Mouse (Mus musculus) kidney, postnatal 10 days (tissue): ENCODE measurements around the gene Selenom.

Experiments
- DNase-seq: peaks from one replicate; pipeline ENCODE4 v3.0.0; 2021; ENCODE audit warnings: mixed read lengths

Selenom gene

DNA sequence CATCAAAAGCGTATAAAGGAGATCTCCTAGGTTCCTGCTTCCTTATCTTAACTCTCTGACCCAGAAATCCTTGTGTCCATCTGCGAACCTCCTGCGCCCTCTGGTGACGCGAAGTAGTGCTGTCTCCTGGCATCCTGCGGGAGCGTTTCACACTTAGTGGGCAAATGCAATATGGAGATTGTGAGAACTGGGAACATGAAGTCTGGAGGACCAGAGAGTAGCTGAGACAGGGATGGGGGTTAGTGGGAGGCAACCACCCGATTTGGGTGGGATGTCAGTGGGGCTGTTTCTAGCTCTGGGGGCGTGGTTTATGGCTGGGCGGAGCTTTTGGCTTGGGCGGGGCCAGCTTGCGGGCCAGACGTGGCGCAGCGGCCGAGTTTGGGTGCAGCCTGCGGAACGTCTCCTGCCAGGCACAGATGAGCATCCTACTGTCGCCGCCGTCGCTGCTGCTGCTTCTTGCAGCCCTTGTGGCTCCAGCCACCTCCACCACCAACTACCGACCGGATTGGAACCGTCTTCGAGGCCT, at the start of gene Selenom:
Gene Selenom, plus strand, starts transcription at position 156 of the 526 bp plus-strand sequence.
- peak; percentile 95 for DNase-seq

GRCm38 (mm10) chr11:3471448-3471850, 43.0 kb upstream of the Selenom start:
- peak; percentile 39 for DNase-seq

- peak; percentile 94 for DNase-seq
Measured at GRCm38 (mm10) chr11:3472484-3472883, 42.0 kb upstream of the Selenom start.

- DNase-seq = no peak
Measured at GRCm38 (mm10) chr11:3474480-3475115, 39.9 kb upstream of the Selenom start.

DNA sequence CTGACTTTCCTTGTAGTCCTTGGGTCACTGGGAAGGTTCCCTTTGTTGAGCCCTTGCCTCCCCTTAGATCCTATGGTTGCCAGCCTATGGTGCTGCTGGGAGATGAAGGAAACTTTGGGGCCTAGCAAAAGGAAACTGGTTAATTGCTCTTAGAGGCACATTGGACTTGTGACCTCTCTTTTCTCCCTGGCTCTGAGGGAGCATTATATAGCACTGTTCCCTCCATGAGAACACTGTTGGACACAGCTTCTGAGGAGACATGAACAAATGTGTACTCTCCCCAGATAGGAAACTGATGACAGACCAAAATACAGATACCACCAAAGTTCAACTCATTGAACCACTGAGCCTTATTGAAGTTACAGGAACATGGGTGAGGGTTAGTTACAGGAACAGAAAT, 39.0 kb upstream of the Selenom start:
- DNase-seq = no peak

GRCm38 (mm10) chr11:3483980-3484642, 30.4 kb upstream of the Selenom start:
- no peak for DNase-seq

- no peak for DNase-seq
Measured at GRCm38 (mm10) chr11:3486349-3486748, 28.1 kb upstream of the Selenom start.

GRCm38 (mm10) chr11:3487952-3488570, 26.4 kb upstream of the Selenom start, which contains the start of gene Pla2g3:
TSS of gene Pla2g3 (plus strand) at chr11:3488284.
- DNase-seq = no peak

- no peak for DNase-seq
Measured at GRCm38 (mm10) chr11:3489036-3489435, 25.4 kb upstream of the Selenom start.

DNA sequence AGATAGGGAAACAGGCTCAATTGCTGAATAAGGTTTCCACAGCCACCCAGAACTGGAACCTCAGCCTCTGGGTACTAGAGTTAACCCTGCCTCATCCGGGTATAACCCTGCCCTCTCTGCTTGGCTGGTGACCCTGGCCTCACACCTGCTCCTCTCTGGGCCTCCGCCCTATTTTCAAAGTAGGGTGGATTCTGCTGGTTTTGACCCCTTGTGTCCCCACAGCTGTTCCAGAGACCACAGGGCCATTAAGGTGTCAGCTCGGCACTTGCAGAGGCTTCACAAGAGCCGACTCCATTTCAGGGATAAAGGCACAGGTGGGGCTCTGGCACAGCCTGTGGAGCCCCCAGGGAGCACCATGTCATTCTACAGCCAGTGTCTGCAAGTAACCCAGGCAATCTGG, 21.7 kb upstream of the Selenom start:
- DNase-seq = no peak

DNA sequence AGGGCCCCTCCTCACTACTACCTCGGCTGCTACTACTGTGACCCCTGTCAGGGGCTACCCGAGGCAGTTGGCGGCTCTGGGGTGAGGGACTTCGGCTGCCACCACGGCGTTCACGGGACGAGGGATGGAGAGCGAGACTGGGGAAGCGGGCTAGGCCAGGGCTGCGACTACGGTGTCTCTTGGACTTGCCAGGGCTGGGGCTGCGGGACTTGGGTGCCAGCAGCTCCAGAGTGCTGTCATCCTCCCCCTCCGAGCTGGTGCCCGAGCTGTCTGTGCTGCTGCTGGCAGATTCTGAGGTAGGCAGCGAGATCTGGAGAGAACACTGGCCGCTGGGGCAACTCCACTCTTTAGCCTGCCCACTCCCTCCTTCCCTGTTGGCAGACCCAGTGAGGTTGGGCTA, 19.6 kb upstream of the Selenom start:
- DNase-seq = no peak

DNA sequence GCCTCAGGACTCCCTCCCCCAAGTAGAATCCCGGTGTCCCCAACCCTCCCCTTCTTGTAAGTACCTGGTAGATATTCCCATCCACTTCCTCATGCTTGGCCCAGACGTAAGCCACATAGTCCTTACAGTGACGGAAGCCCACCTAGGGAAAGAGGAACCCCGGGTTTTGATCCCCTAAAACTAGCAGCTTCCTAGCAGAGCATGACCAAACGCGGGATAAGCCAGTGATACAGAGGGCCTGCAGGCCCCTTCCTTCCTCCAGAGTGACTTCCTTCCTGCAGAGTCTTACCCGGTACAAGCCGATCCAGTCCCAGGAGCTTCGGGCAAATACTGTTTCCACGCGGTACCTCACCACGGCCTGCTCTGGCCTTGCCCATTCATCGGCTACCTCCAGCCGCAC, 19.0 kb upstream of the Selenom start:
- DNase-seq = no peak

GRCm38 (mm10) chr11:3496756-3497155, 17.7 kb upstream of the Selenom start:
- peak; percentile 65 for DNase-seq

- no peak for DNase-seq
Measured at GRCm38 (mm10) chr11:3497296-3497695, 17.2 kb upstream of the Selenom start.

GRCm38 (mm10) chr11:3502057-3502456, 12.4 kb upstream of the Selenom start:
- no peak for DNase-seq

DNA sequence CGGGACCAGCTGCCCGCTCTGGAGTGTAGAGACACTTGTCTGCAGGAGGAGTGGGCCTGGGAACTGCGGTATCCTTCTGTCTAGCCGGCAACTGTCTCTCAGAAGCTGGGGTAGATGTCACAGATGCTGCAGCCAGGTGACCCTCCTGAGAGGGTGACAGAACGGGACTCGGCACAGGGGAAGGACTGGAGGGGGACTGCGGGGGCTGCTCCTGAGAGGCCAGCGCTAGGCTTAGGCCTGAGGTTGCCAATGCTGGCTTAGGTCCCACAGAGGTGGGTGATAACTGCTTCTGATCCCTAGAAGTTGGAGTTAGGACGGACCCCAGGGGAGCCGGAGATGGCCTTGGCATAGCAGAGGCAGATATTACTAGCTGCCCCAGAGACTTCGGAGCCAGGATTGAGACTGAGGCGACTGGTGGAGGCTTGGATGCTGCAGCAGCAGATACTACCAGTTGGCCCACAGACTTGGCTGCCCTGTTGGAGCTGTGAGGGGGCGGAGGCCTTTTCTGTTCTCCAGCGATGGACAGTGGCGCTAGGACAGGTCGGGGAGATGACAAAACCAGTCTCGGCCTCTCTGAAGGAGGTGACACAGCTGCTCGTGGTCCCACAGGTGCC, 11.9 kb upstream of the Selenom start:
- DNase-seq = no peak

DNA sequence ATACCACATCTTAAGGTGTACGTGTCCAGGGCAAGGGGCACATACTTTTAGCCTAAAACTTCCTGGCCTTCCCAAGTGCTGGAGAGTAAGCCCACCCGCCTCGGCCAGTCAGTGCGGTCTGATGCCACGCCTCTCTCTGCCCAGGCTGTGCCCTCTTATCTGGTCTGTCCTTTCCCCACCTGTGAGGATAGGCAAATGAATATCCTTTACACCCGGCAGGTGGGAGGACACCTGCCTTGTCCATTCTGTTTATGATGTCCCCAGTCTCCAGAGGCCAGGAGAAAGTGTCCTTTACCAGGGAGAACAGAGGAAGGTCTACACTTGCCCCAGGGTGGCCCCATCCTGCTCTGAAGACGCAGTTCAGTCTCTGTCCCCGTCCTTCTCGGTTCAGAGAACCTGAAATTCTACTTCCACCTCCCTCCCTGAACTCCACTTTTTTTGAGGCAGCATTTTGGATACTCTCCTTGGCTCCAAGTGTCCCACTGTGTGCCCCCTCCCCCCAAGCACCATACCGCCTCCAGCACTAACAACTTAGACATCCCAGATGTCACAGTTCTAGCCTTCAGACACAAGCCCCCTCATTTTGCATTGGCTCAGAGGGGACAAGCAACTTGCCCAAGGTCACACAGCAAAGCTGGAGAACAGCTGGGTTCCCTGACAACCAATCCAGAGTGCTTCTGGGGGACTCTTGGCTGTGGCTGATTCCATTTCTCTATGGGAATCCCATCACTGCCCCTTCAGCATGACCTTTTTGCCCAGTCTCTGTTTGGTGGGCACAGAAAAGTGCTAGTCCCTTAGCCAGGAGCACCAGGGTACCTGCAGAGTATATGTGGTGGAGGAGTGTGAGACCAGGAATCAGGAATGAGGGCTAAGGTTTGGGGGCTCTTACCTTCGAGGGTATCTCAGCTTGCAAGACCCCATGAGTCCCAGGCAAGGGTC, 10.5 kb upstream of the Selenom start:
- no peak for DNase-seq

- no peak for DNase-seq
Measured at GRCm38 (mm10) chr11:3508226-3508625, 6.3 kb upstream of the Selenom start.

- no peak for DNase-seq
Measured at GRCm38 (mm10) chr11:3509181-3510085, 5.1 kb upstream of the Selenom start.

GRCm38 (mm10) chr11:3510321-3510720, 4.2 kb upstream of the Selenom start:
- DNase-seq = no peak

- no peak for DNase-seq
Measured at GRCm38 (mm10) chr11:3513291-3513690, 1.2 kb upstream of the Selenom start.
